Mouse (Mus musculus) stomach, postnatal 0 days (tissue): ENCODE results near the gene Smim12.

Experiments used
- CTCF ChIP-seq: IDR thresholded peaks from 2 replicates; pipeline ENCODE4 v1.5.1; 2016; ENCODE audit warnings: antibody characterized with exemption, low read depth, mild to moderate bottlenecking, moderate library complexity
- EP300 ChIP-seq: optimal IDR thresholded peaks from 2 replicates; pipeline ENCODE3; 2016; ENCODE audit warnings: antibody characterized with exemption

DNA sequence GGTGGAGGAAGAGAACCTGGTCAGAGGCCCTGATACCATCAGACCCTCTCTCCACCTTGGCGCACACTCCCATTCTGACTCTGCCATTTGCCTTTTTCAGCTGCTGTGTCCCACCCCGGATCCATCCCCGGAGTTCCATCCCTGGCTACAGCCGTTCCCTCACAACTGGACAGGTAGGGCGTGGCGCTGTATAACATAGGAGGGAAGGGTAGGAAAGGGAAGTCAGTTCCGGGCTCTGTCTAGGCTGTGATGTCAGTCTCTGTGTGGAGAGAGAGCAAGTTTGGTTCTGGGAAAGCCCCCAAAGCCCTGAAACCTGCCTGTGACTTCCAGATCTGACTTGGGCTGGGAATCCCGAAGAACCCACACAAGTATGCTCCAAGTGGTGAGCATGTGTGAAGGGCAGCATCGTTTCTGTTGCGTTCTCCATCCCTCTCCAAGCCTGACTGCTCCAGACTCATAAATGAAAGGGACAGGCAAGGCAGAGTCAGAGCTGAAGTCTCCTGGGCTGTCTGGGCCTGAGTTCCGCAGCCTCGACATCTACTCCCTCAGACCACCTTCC is 43.3 kb upstream of the Smim12 start:
- TF ChIP-seq EP300 (no peak), CTCF (no peak)
